Mouse (Mus musculus): Measurements from ENCODE around the gene Zdhhc5. TPM values are rescaled to one million over a fixed set of nuclear protein-coding genes. Genes with fewer than 3 reads are reported as not detected.

Zdhhc5 gene
- total RNA-seq, 2 experiments from 2014 or later = 48.8 to 49.9 TPM

GRCm38 (mm10) chr2:84743561-84743960 is 28.6 kb upstream of the Zdhhc5 start, which contains the start of gene Gm19426:
Gm19426 (minus strand) TSS chr2:84743655.
- Histone ChIP-seq H3K27ac (peak within 1 kb of the TSS; percentile 74), H3K4me3 (peak within 1 kb of the TSS; percentile 64)
- no peak for TF ChIP-seq CTCF (IDR thresholded peaks at IDR 0.05)
- intact Hi-C loops (cut with DNase I) = loop anchor here (5.0 kb wide), 1 partner anchor 54 kb away; the partner anchor contains the start of gene Ube2l6
- DNase-seq (ENCODE audit: extremely low spot score in 1 of 2, low spot score in 2 of 2) = peak; percentile 49 to 67

- no peak for TF ChIP-seq CTCF (IDR thresholded peaks at IDR 0.05)
- Histone ChIP-seq H3K27ac (no peak overlapping the region; the same call in 1 of the 2 replicates), H3K4me3 (peak overlapping the region; percentile 64)
- no peak for DNase-seq (ENCODE audit: extremely low spot score in 1 of 2, low spot score in 2 of 2)
- intact Hi-C loops (cut with DNase I) = loop anchor here (5.0 kb wide), 1 partner anchor 55 kb away; the partner anchor contains the start of gene Ube2l6
Measured at GRCm38 (mm10) chr2:84742451-84743283, 27.7 kb upstream of the Zdhhc5 start.

GRCm38 (mm10) chr2:84741841-84742450 is 27.0 kb upstream of the Zdhhc5 start:
- H3K4me3 ChIP-seq = no peak overlapping the region; the same call in 1 of the 2 replicates
- TF ChIP-seq CTCF (IDR thresholded peaks at IDR 0.05) = no peak
- intact Hi-C loops (cut with DNase I) = loop anchor here (5.0 kb wide), 1 partner anchor 55 kb away; the partner anchor contains the start of gene Ube2l6
- no peak overlapping the region for H3K27ac ChIP-seq
- DNase-seq (ENCODE audit: extremely low spot score in 1 of 2, low spot score in 2 of 2) = no peak

GRCm38 (mm10) chr2:84740608-84741333 is 25.8 kb upstream of the Zdhhc5 start:
- intact Hi-C loops (cut with DNase I) = loop anchor here (5.0 kb wide), 1 partner anchor 57 kb away; the partner anchor contains the start of gene Ube2l6
- H3K27ac ChIP-seq = no peak overlapping the region
- DNase-seq (ENCODE audit: extremely low spot score in 1 of 2, low spot score in 2 of 2) = peak in 1 of 2 experiments; percentile 16
- H3K4me3 ChIP-seq = no peak overlapping the region
- TF ChIP-seq CTCF (IDR thresholded peaks at IDR 0.05) = peak; percentile 38

GRCm38 (mm10) chr2:84738271-84738911 is 23.4 kb upstream of the Zdhhc5 start:
- H3K4me3 ChIP-seq = no peak overlapping the region
- no peak overlapping the region for H3K27ac ChIP-seq
- peak; percentile 27 for TF ChIP-seq CTCF (IDR thresholded peaks at IDR 0.05)
- intact Hi-C loops (cut with DNase I) = no loop called here
- DNase-seq (ENCODE audit: extremely low spot score in 1 of 2, low spot score in 2 of 2) = no peak

GRCm38 (mm10) chr2:84737451-84737925 is 22.5 kb upstream of the Zdhhc5 start:
- DNase-seq (ENCODE audit: extremely low spot score in 1 of 2, low spot score in 2 of 2) = no peak
- Histone ChIP-seq H3K4me3 (no peak overlapping the region), H3K27ac (no peak overlapping the region)
- intact Hi-C loops (cut with DNase I) = no loop called here
- no peak for TF ChIP-seq CTCF (IDR thresholded peaks at IDR 0.05)

- no peak for TF ChIP-seq CTCF (IDR thresholded peaks at IDR 0.05)
- DNase-seq (ENCODE audit: extremely low spot score in 1 of 2, low spot score in 2 of 2) = peak; percentile 14 to 19
- H3K4me3 ChIP-seq = peak overlapping the region; percentile 78
- intact Hi-C loops (cut with DNase I) = no loop called here
- no peak overlapping the region for H3K27ac ChIP-seq
Measured at GRCm38 (mm10) chr2:84736312-84737161, 21.6 kb upstream of the Zdhhc5 start.

- Histone ChIP-seq H3K4me3 (peak overlapping the region; percentile 78), H3K27ac (peak overlapping the region; percentile 97; the same call in 1 of the 2 replicates)
- TF ChIP-seq CTCF (IDR thresholded peaks at IDR 0.05) = no peak
- peak in 1 of 2 experiments; percentile 18 for DNase-seq (ENCODE audit: extremely low spot score in 1 of 2, low spot score in 2 of 2)
- intact Hi-C loops (cut with DNase I) = no loop called here
Measured at GRCm38 (mm10) chr2:84735346-84735920, 20.5 kb upstream of the Zdhhc5 start.

GRCm38 (mm10) chr2:84734919-84735318 is 19.9 kb upstream of the Zdhhc5 start:
- Histone ChIP-seq H3K4me3 (peak overlapping the region; percentile 78), H3K27ac (peak overlapping the region; percentile 97)
- intact Hi-C loops (cut with DNase I) = loop anchor here (5.0 kb wide), 1 partner anchor 147 kb away; no protein-coding TSS in a partner anchor
- no peak for DNase-seq (ENCODE audit: extremely low spot score in 1 of 2, low spot score in 2 of 2)
- no peak for TF ChIP-seq CTCF (IDR thresholded peaks at IDR 0.05)
